Mouse (Mus musculus): ENCODE measurements around the gene Apc2.

Apc2 gene

GRCm38 (mm10) chr10:80294311-80294710 lies 1.5 kb upstream of the Apc2 start:
- no peak for DNase-seq (ENCODE audit: low spot score in 2 of 2)

GRCm38 (mm10) chr10:80294788-80295303 lies 931 bp upstream of the Apc2 start:
- no peak for DNase-seq (ENCODE audit: low spot score in 2 of 2)

GRCm38 (mm10) chr10:80296824-80297223 lies 1.0 kb downstream of the Apc2 start:
- DNase-seq (ENCODE audit: low spot score in 2 of 2): no peak

GRCm38 (mm10) chr10:80297526-80298133 lies 1.9 kb downstream of the Apc2 start:
- DNase-seq (ENCODE audit: low spot score in 2 of 2): no peak

GRCm38 (mm10) chr10:80298571-80299281 lies 2.9 kb downstream of the Apc2 start:
- no peak for DNase-seq (ENCODE audit: low spot score in 2 of 2)

- DNase-seq (ENCODE audit: low spot score in 2 of 2): no peak
Observed at GRCm38 (mm10) chr10:80299301-80299700, 3.5 kb downstream of the Apc2 start.

GRCm38 (mm10) chr10:80299824-80300223 lies 4.0 kb downstream of the Apc2 start:
- no peak for DNase-seq (ENCODE audit: low spot score in 2 of 2)

GRCm38 (mm10) chr10:80300672-80301181 lies 5.0 kb downstream of the Apc2 start:
- DNase-seq (ENCODE audit: low spot score in 2 of 2): no peak

GRCm38 (mm10) chr10:80301256-80302081 lies 5.7 kb downstream of the Apc2 start:
- no peak for DNase-seq (ENCODE audit: low spot score in 2 of 2)

- DNase-seq (ENCODE audit: low spot score in 2 of 2): no peak
Observed at GRCm38 (mm10) chr10:80302082-80302355, 6.2 kb downstream of the Apc2 start.

GRCm38 (mm10) chr10:80302471-80302881 lies 6.7 kb downstream of the Apc2 start:
- DNase-seq (ENCODE audit: low spot score in 2 of 2): no peak

GRCm38 (mm10) chr10:80304458-80304857 lies 8.7 kb downstream of the Apc2 start:
- DNase-seq (ENCODE audit: low spot score in 2 of 2): no peak

- DNase-seq (ENCODE audit: low spot score in 2 of 2): peak; percentile 15 to 27
Observed at GRCm38 (mm10) chr10:80304862-80305261, 9.1 kb downstream of the Apc2 start.

- no peak for DNase-seq (ENCODE audit: low spot score in 2 of 2)
Observed at GRCm38 (mm10) chr10:80311560-80311959, 15.8 kb downstream of the Apc2 start.

GRCm38 (mm10) chr10:80312586-80313504 lies 17.1 kb downstream of the Apc2 start:
- DNase-seq (ENCODE audit: low spot score in 2 of 2): no peak

- no peak for DNase-seq (ENCODE audit: low spot score in 2 of 2)
Observed at GRCm38 (mm10) chr10:80313627-80314201, 17.9 kb downstream of the Apc2 start.

- no peak for DNase-seq (ENCODE audit: low spot score in 2 of 2)
Observed at GRCm38 (mm10) chr10:80314494-80315001, 18.8 kb downstream of the Apc2 start.

- DNase-seq (ENCODE audit: low spot score in 2 of 2): no peak
Observed at GRCm38 (mm10) chr10:80315315-80315714, 19.5 kb downstream of the Apc2 start.

- DNase-seq (ENCODE audit: low spot score in 2 of 2): no peak
Observed at GRCm38 (mm10) chr10:80316359-80316781, 20.6 kb downstream of the Apc2 start.

- no peak for DNase-seq (ENCODE audit: low spot score in 2 of 2)
Observed at GRCm38 (mm10) chr10:80317011-80317410, 21.2 kb downstream of the Apc2 start.

- peak; percentile 85 to 88 for DNase-seq (ENCODE audit: low spot score in 2 of 2)
Observed at GRCm38 (mm10) chr10:80320340-80320760, 24.6 kb downstream of the Apc2 start, which contains the start of gene 2310011J03Rik. Gene 2310011J03Rik (minus strand): TSS chr10:80320537.
